Mouse (Mus musculus): ENCODE results near the gene Edil3.

DNA sequence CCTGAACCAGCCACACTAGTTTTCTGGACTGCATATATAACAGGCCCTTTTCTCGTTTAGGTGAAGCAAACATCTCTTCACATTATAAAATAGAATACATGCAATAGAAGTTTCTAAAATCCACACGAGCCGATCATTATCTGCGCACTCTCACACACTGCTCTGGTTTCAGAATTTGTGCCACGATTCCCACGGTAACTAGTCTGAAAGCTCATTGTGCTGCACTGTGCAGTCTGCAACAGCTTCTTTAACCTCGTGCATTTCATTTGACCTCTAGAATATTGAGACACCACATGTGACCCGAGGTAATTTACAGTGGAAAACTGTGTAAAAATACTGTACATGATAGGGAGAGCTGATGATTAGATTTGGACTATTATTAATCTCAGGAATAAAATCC lies 298.5 kb downstream of the Edil3 start:
- no peak for TF ChIP-seq CTCF (IDR thresholded peaks at IDR 0.05; ENCODE audit: extremely low read depth, insufficient read length, insufficient replicate concordance, low read depth, low read length)
- TF ChIP-seq POLR2A (IDR thresholded peaks at IDR 0.05; ENCODE audit: low read depth, low read length): no peak

Data from small intestine, adult 2 months (tissue).